ENCODE assay signal across 39 mouse cellular contexts in the genomic region with DNA sequence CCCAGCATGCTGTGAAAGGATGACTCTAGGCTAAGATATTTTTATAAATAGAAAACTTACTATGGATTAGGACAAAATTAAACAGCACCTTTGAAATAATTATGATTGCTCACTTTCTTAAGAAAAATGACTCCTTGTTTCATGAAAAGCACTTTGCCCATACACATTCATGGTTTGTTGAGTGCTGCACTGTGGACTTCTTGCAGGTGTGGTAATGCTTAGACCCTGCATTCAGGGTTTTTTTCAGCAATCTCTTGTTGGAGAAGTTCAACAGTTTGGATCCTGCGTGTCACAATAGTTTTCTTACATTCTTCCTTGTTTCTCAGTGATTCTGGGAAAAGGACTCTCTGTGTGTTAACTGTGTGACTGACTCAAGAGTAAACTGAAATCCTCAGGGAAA. TPM values are rescaled to one million over a fixed set of nuclear protein-coding genes. Genes with fewer than 3 reads are reported as not detected.
"Had no signal": no experiment of that assay in that cellular context is flagged by ENCODE, and none has a peak within 500 bp of the region (broad histone marks: within the 10 kb centered on the region; RNA-seq: fewer than 3 reads in every experiment).

No protein-coding gene starts in this region.

RNA-seq across cellular contexts. Expression of a gene that starts 4.7 kb away (rescaled TPM):
- total RNA-seq: liver, adult 2 months; megakaryocyte, adult 5-6 weeks; megakaryocyte-erythroid progenitor cell, adult 5-6 weeks; midbrain, postnatal 0 days; monocyte, adult 5-6 weeks had no signal
- polyA plus RNA-seq: limb, embryonic 10.5 days; limb, embryonic 11.5 days; limb, embryonic 12.5 days; limb, embryonic 13.5 days; limb, embryonic 14.5 days; limb, embryonic 15.5 days; liver, adult 2 months; liver, embryonic 11.5 days; liver, embryonic 12.5 days; liver, embryonic 13.5 days; liver, embryonic 14.5 days; liver, embryonic 15.5 days; liver, embryonic 16.5 days; liver, postnatal 0 days; lung, adult 2 months; lung, embryonic 14.5 days; lung, embryonic 15.5 days; lung, embryonic 16.5 days; lung, postnatal 0 days; macrophage; midbrain, embryonic 11.5 days; midbrain, embryonic 12.5 days; midbrain, embryonic 13.5 days; midbrain, embryonic 14.5 days; midbrain, embryonic 16.5 days; midbrain, postnatal 0 days; neural tube, embryonic 11.5 days; neural tube, embryonic 12.5 days had no signal

RNA-seq across cellular contexts. Expression of a gene that starts 54.6 kb away (rescaled TPM):
- total RNA-seq: left cerebral cortex, postnatal 10 days; left cerebral cortex, postnatal 14 days; left cerebral cortex, postnatal 25 days; left cerebral cortex, postnatal 36 days; liver, adult 2 months; megakaryocyte progenitor cell, adult 5-6 weeks; megakaryocyte, adult 5-6 weeks; megakaryocyte-erythroid progenitor cell, adult 5-6 weeks; midbrain, postnatal 0 days; monocyte, adult 5-6 weeks had no signal
- polyA plus RNA-seq: limb, embryonic 10.5 days; limb, embryonic 11.5 days; limb, embryonic 12.5 days; limb, embryonic 13.5 days; limb, embryonic 15.5 days; liver, adult 2 months; liver, embryonic 11.5 days; liver, embryonic 13.5 days; liver, embryonic 15.5 days; liver, embryonic 16.5 days; liver, postnatal 0 days; lung, adult 2 months; lung, embryonic 14.5 days; lung, embryonic 15.5 days; lung, embryonic 16.5 days; lung, postnatal 0 days; midbrain, embryonic 10.5 days; midbrain, embryonic 11.5 days; midbrain, embryonic 12.5 days; midbrain, embryonic 13.5 days; midbrain, embryonic 14.5 days; midbrain, embryonic 15.5 days; midbrain, postnatal 0 days; myocyte; neural tube, embryonic 11.5 days had no signal
